Mouse (Mus musculus) lung, postnatal 0 days (tissue): ENCODE data around the gene Pde11a. TPM values are rescaled to one million over a fixed set of nuclear protein-coding genes. Genes with fewer than 3 reads are reported as not detected.
A peak's percentile ranks its signal among the peaks of the same experiment; 100 is the strongest.

ENCODE experiments used
- ATAC-seq: fragments of 200-750 bp; cut with Nextera tagmentation; 2 replicates; pipeline ENCODE4 v1.8.0; 2017; ENCODE audit warnings: moderate library complexity
- DNase-seq: peaks from one replicate; pipeline ENCODE4 v3.0.0-alpha.2; 2016; ENCODE audit warnings: low spot score
- H3K27ac ChIP-seq: fragments of 300-500 bp; sonication (generic); 2 replicates; pipeline ENCODE4 v1.5.1; 2014; ENCODE audit warnings: antibody characterized with exemption, mild to moderate bottlenecking, low read length, mixed read lengths
- H3K27me3 ChIP-seq: fragments of 300-500 bp; sonication (generic); replicated peaks from 2 replicates; pipeline ENCODE4 v1.6.1; 2014; ENCODE audit warnings: low read length, mixed read lengths; ENCODE audit not compliant: insufficient read depth
- H3K36me3 ChIP-seq: fragments of 300-500 bp; sonication (generic); 2 replicates; pipeline ENCODE4 v1.6.1; 2014; ENCODE audit warnings: low read length, mixed read lengths; ENCODE audit not compliant: insufficient read depth
- H3K4me1 ChIP-seq: fragments of 300-500 bp; sonication (generic); 2 replicates; pipeline ENCODE4 v1.6.1; 2014; ENCODE audit warnings: antibody characterized with exemption, low read depth, low read length, mixed read lengths; ENCODE audit not compliant: insufficient read depth
- H3K4me2 ChIP-seq: fragments of 300-500 bp; sonication (generic); replicated peaks from 2 replicates; pipeline ENCODE4 v1.6.1; 2014; ENCODE audit warnings: low read depth, mild to moderate bottlenecking, low read length, moderate library complexity, mixed read lengths
- H3K4me3 ChIP-seq: fragments of 300-500 bp; sonication (generic); 2 replicates; pipeline ENCODE4 v1.5.1; 2014; ENCODE audit warnings: low read depth, low read length
- H3K9ac ChIP-seq: fragments of 300-500 bp; sonication (generic); replicated peaks from 2 replicates; pipeline ENCODE4 v1.6.1; 2014; ENCODE audit warnings: low read depth, mild to moderate bottlenecking
- H3K9me3 ChIP-seq: fragments of 300-500 bp; sonication (generic); 2 replicates; pipeline ENCODE4 v1.6.1; 2016; ENCODE audit warnings: low read length, mixed read lengths
- CTCF ChIP-seq: IDR thresholded peaks from 2 replicates; pipeline ENCODE4 v1.5.1; 2016; ENCODE audit warnings: antibody characterized with exemption, mild to moderate bottlenecking
- EP300 ChIP-seq: IDR thresholded peaks from 2 replicates; pipeline ENCODE4 v1.6.1; 2016; ENCODE audit warnings: antibody characterized with exemption, mild to moderate bottlenecking, control low read depth
- WGBS: fragments of 180-500 bp; shearing (Covaris S2); extraction: QIAGEN DNeasy Blood & Tissue Kit; methylation state at CpG from one replicate; pipeline ENCODE4 v1.1.7; 2014; 5-methylcytosine and 5-hydroxymethylcytosine counted together
- microRNA-seq: library from miRNA; unstranded; fragments of <30 nt; microRNA quantifications from one replicate; pipeline ENCODE4, GENCODE M21; 2016
- polyA plus RNA-seq: library from polyadenylated mRNA; unstranded; fragments of >200 nt; fragmentation: Nextera tagmentation; extraction: Ambion mirVana; gene quantifications from 2 replicates; pipeline ENCODE4 v1.2.1, GENCODE M21; 2015

Pde11a gene
- polyA plus RNA-seq, 1 experiment from 2014 or later: 0.16 TPM

- ATAC-seq (no peak), DNase-seq (peak; percentile 21)
- Histone ChIP-seq H3K9me3 (no peaks in the 10 kb centered on the region), H3K9ac (no peak overlapping the region), H3K4me2 (peak overlapping the region; percentile 32; the same call in 1 of the 2 replicates), H3K36me3 (no peaks in the 10 kb centered on the region), H3K27ac (peak overlapping the region; percentile 79; the same call in 1 of the 2 replicates), H3K27me3 (no peaks in the 10 kb centered on the region), H3K4me1 (peaks cover 8% of the 10 kb centered on the region), H3K4me3 (no peak overlapping the region)
- WGBS: 32% methylated on average over 18 of the region's 18 CpGs
- no peak for TF ChIP-seq EP300
- TF ChIP-seq CTCF: no peak
Measured at GRCm38 (mm10) chr2:75959183-75959849, 379.3 kb downstream of the Pde11a start.

- H3K36me3 ChIP-seq: no peaks in the 10 kb centered on the region
- no peak for ATAC-seq
Measured at GRCm38 (mm10) chr2:75955709-75956108, 382.9 kb downstream of the Pde11a start.

GRCm38 (mm10) chr2:75953320-75953719 is 385.3 kb downstream of the Pde11a start:
- no peak for DNase-seq
- Histone ChIP-seq H3K27me3 (no peaks in the 10 kb centered on the region), H3K27ac (no peak overlapping the region), H3K4me3 (no peak overlapping the region), H3K4me2 (no peak overlapping the region), H3K9me3 (no peaks in the 10 kb centered on the region), H3K36me3 (no peaks in the 10 kb centered on the region), H3K9ac (no peak overlapping the region), H3K4me1 (no peaks in the 10 kb centered on the region)
- ATAC-seq: no peak
- 84% methylated on average over 5 of the region's 5 CpGs for WGBS
- TF ChIP-seq CTCF (no peak), EP300 (no peak)

More at GRCm38 (mm10) chr2:75955709-75956108, 382.9 kb downstream of the Pde11a start:
- no peak overlapping the region for H3K4me3 ChIP-seq
- peaks cover 6% of the 10 kb centered on the region for H3K4me1 ChIP-seq
- H3K9ac ChIP-seq: no peak overlapping the region
- H3K27me3 ChIP-seq: no peaks in the 10 kb centered on the region
- H3K4me2 ChIP-seq: no peak overlapping the region
- H3K27ac ChIP-seq: no peak overlapping the region
- H3K9me3 ChIP-seq: no peaks in the 10 kb centered on the region
- TF ChIP-seq EP300 (no peak), CTCF (no peak)
- 43% methylated on average over 14 of the region's 14 CpGs for WGBS
- DNase-seq: no peak

- Histone ChIP-seq H3K36me3 (no peaks in the 10 kb centered on the region), H3K4me3 (no peak overlapping the region), H3K27me3 (no peaks in the 10 kb centered on the region), H3K27ac (no peak overlapping the region), H3K4me1 (no peaks in the 10 kb centered on the region), H3K9me3 (no peaks in the 10 kb centered on the region), H3K4me2 (no peak overlapping the region), H3K9ac (no peak overlapping the region)
- 78% methylated on average over 8 of the region's 8 CpGs for WGBS
- TF ChIP-seq EP300 (no peak), CTCF (no peak)
- ATAC-seq (no peak), DNase-seq (no peak)
Measured at GRCm38 (mm10) chr2:75950685-75951084, 387.9 kb downstream of the Pde11a start.

Small RNA genes within 50 kb of the gene (microRNA-seq; reads per million reads assigned to microRNA genes)
- gene Gm44337: not detected

Other genes starting within 250 kb of the Pde11a start
- not detected in 2 replicates for gene Cyct, start 21.7 kb upstream of the Pde11a start, polyA plus RNA-seq
- gene Rbm45, start 31.2 kb upstream of the Pde11a start, polyA plus RNA-seq: 12.7 and 16.0 TPM in 2 replicates
- 46.7 and 60.1 TPM in 2 replicates for gene Osbpl6, start 67.7 kb upstream of the Pde11a start, polyA plus RNA-seq